Mouse (Mus musculus) heart, postnatal 0 days (tissue): Measurements from ENCODE around the gene Ank. TPM values are rescaled to one million over a fixed set of nuclear protein-coding genes. Genes with fewer than 3 reads are reported as not detected.

Source experiments
- ATAC-seq: fragments of 200-750 bp; cut with Nextera tagmentation; 2 replicates; pipeline ENCODE4 v1.8.0; 2017; ENCODE audit warnings: low read depth, moderate number of reproducible peaks, moderate library complexity; ENCODE audit not compliant: insufficient read depth
- DNase-seq: peaks from one replicate; pipeline ENCODE4 v3.0.0-alpha.2; 2016; ENCODE audit warnings: low spot score
- H3K27ac ChIP-seq: fragments of 300-500 bp; sonication (generic); 2 replicates; pipeline ENCODE4 v1.5.1; 2014; ENCODE audit warnings: low read depth, mild to moderate bottlenecking
- H3K27me3 ChIP-seq: fragments of 300-500 bp; sonication (generic); 2 replicates; pipeline ENCODE4 v1.6.1; 2014; ENCODE audit warnings: low read length, mixed read lengths; ENCODE audit not compliant: control insufficient read depth, insufficient read depth
- H3K36me3 ChIP-seq: fragments of 300-500 bp; sonication (generic); replicated peaks from 2 replicates; pipeline ENCODE4 v1.6.1; 2014; ENCODE audit warnings: low read length, mixed read lengths; ENCODE audit not compliant: control insufficient read depth, insufficient read depth
- H3K4me1 ChIP-seq: fragments of 300-500 bp; sonication (generic); 2 replicates; pipeline ENCODE4 v1.6.1; 2014; ENCODE audit warnings: antibody characterized with exemption; ENCODE audit not compliant: control insufficient read depth, insufficient read depth
- H3K4me2 ChIP-seq: fragments of 300-500 bp; sonication (generic); 2 replicates; pipeline ENCODE4 v1.6.1; 2014; ENCODE audit warnings: low read depth, mild to moderate bottlenecking, low read length, moderate library complexity
- H3K4me3 ChIP-seq: fragments of 300-500 bp; sonication (generic); 2 replicates; pipeline ENCODE4 v1.5.1; 2014; ENCODE audit warnings: low read depth, low read length
- H3K9ac ChIP-seq: fragments of 300-500 bp; sonication (generic); replicated peaks from 2 replicates; pipeline ENCODE4 v1.6.1; 2014; ENCODE audit warnings: low read depth, low read length, mixed read lengths
- H3K9me3 ChIP-seq: fragments of 300-500 bp; sonication (generic); replicated peaks from 2 replicates; pipeline ENCODE4 v1.6.1; 2016; ENCODE audit warnings: low read length; ENCODE audit not compliant: control insufficient read depth
- CTCF ChIP-seq: IDR thresholded peaks from 2 replicates; pipeline ENCODE4 v1.5.1; 2016; ENCODE audit warnings: antibody characterized with exemption, control low read depth, low read depth
- EP300 ChIP-seq: IDR thresholded peaks from 2 replicates; pipeline ENCODE4 v1.6.1; 2016; ENCODE audit warnings: antibody characterized with exemption, low read depth
- WGBS: fragments of 180-500 bp; shearing (Covaris S2); extraction: QIAGEN DNeasy Blood & Tissue Kit; methylation state at CpG from one replicate; pipeline ENCODE4 v1.1.7; 2014; 5-methylcytosine and 5-hydroxymethylcytosine counted together
- polyA plus RNA-seq: library from polyadenylated mRNA; unstranded; fragments of >200 nt; fragmentation: Nextera tagmentation; extraction: Ambion mirVana; gene quantifications from 2 replicates; pipeline ENCODE4 v1.2.1, GENCODE M21; 2015
- total RNA-seq: library from RNA; depleted of rRNA; stranded (reverse); fragments of >200 nt; gene quantifications from 2 replicates; pipeline ENCODE4 v1.2.3, GENCODE M21; 2014; ENCODE audit warnings: low replicate concordance

Ank gene
- total and polyA plus RNA-seq, 2 experiments from 2014 or later = 21.2 to 30.6 TPM

- no peak overlapping the region for H3K4me2 ChIP-seq
- no peaks in the 10 kb centered on the region for H3K27me3 ChIP-seq
- WGBS = 63% methylated on average over 4 of the region's 4 CpGs
- H3K36me3 ChIP-seq = no peaks in the 10 kb centered on the region
- DNase-seq (no peak), ATAC-seq (no peak)
- no peak overlapping the region for H3K27ac ChIP-seq
- H3K4me3 ChIP-seq = no peak overlapping the region
- no peak overlapping the region for H3K9ac ChIP-seq
- no peaks in the 10 kb centered on the region for H3K9me3 ChIP-seq
- no peaks in the 10 kb centered on the region for H3K4me1 ChIP-seq
- TF ChIP-seq EP300 (no peak), CTCF (no peak)
Observed at GRCm38 (mm10) chr15:27432851-27433615, 33.4 kb upstream of the Ank start.

GRCm38 (mm10) chr15:27435409-27435808 is 31.1 kb upstream of the Ank start:
- 78% methylated on average over 5 of the region's 5 CpGs for WGBS
- no peaks in the 10 kb centered on the region for H3K9me3 ChIP-seq
- H3K27me3 ChIP-seq = no peaks in the 10 kb centered on the region
- H3K9ac ChIP-seq = no peak overlapping the region
- no peak for ATAC-seq
- H3K36me3 ChIP-seq = no peaks in the 10 kb centered on the region
- DNase-seq = no peak
- H3K4me3 ChIP-seq = no peak overlapping the region
- TF ChIP-seq EP300 (no peak), CTCF (no peak)
- no peaks in the 10 kb centered on the region for H3K4me1 ChIP-seq
- H3K4me2 ChIP-seq = no peak overlapping the region
- no peak overlapping the region for H3K27ac ChIP-seq

GRCm38 (mm10) chr15:27436194-27436593 is 30.3 kb upstream of the Ank start:
- ATAC-seq (no peak), DNase-seq (no peak)
- Histone ChIP-seq H3K36me3 (no peaks in the 10 kb centered on the region), H3K9ac (no peak overlapping the region), H3K27me3 (no peaks in the 10 kb centered on the region), H3K4me3 (no peak overlapping the region), H3K4me1 (no peaks in the 10 kb centered on the region), H3K27ac (no peak overlapping the region), H3K9me3 (no peaks in the 10 kb centered on the region), H3K4me2 (no peak overlapping the region)
- no peak for TF ChIP-seq EP300
- no peak for TF ChIP-seq CTCF
- 70% methylated on average over 4 of the region's 4 CpGs for WGBS

GRCm38 (mm10) chr15:27441053-27441452 is 25.4 kb upstream of the Ank start:
- DNase-seq (no peak), ATAC-seq (no peak)
- Histone ChIP-seq H3K27me3 (no peaks in the 10 kb centered on the region), H3K4me2 (no peak overlapping the region), H3K4me1 (no peaks in the 10 kb centered on the region), H3K27ac (no peak overlapping the region), H3K4me3 (no peak overlapping the region), H3K9ac (no peak overlapping the region), H3K36me3 (no peaks in the 10 kb centered on the region), H3K9me3 (no peaks in the 10 kb centered on the region)
- 89% methylated on average over 7 of the region's 7 CpGs for WGBS
- TF ChIP-seq EP300 (no peak), CTCF (no peak)

- no peaks in the 10 kb centered on the region for H3K36me3 ChIP-seq
- no peak for TF ChIP-seq CTCF
- TF ChIP-seq EP300 = no peak
- no peaks in the 10 kb centered on the region for H3K27me3 ChIP-seq
- no peaks in the 10 kb centered on the region for H3K4me1 ChIP-seq
- ATAC-seq = no peak
- no peak overlapping the region for H3K9ac ChIP-seq
- H3K27ac ChIP-seq = no peak overlapping the region
- H3K4me3 ChIP-seq = no peak overlapping the region
- H3K4me2 ChIP-seq = no peak overlapping the region
- WGBS = 81% methylated on average over 4 of the region's 4 CpGs
- DNase-seq = no peak
- no peaks in the 10 kb centered on the region for H3K9me3 ChIP-seq
Observed at GRCm38 (mm10) chr15:27441529-27441928, 24.9 kb upstream of the Ank start.

GRCm38 (mm10) chr15:27441951-27442350 is 24.5 kb upstream of the Ank start:
- WGBS = 55% methylated on average over 5 of the region's 5 CpGs
- no peak for TF ChIP-seq CTCF
- no peak for TF ChIP-seq EP300
- no peak for ATAC-seq

More at GRCm38 (mm10) chr15:27441951-27442350, 24.5 kb upstream of the Ank start:
- H3K27ac ChIP-seq = no peak overlapping the region
- H3K4me1 ChIP-seq = no peaks in the 10 kb centered on the region
- no peak overlapping the region for H3K9ac ChIP-seq
- no peaks in the 10 kb centered on the region for H3K27me3 ChIP-seq
- DNase-seq = no peak
- no peak overlapping the region for H3K4me2 ChIP-seq
- H3K4me3 ChIP-seq = no peak overlapping the region
- no peaks in the 10 kb centered on the region for H3K36me3 ChIP-seq
- H3K9me3 ChIP-seq = no peaks in the 10 kb centered on the region
